Mouse (Mus musculus) MEL (cell line): ENCODE measurements around the gene Brip1. TPM values are rescaled to one million over a fixed set of nuclear protein-coding genes. Genes with fewer than 3 reads are reported as not detected.

Source experiments
- DNase-seq: peaks from one replicate; pipeline ENCODE4 v3.0.0; 2011; ENCODE audit warnings: low read depth, low spot score
- H3K27ac ChIP-seq: 2 replicates; pipeline ENCODE4 v1.5.1; 2012; ENCODE audit warnings: low read depth, mild to moderate bottlenecking, control low read depth, low read length, moderate library complexity; ENCODE audit not compliant: control insufficient read depth
- H3K27me3 ChIP-seq, 2 experiments: fragments of 150-350 bp in 1 of 2; sonication (generic) in 1 of 2; 2 replicates each; pipeline ENCODE4 v1.6.1; 2012; ENCODE audit warnings: low read length in 2 of 2, mild to moderate bottlenecking in 2 of 2, improper control_type of control experiment in 1 of 2, moderate library complexity in 1 of 2; ENCODE audit not compliant: insufficient read depth in 2 of 2, control insufficient read depth in 1 of 2
- H3K36me3 ChIP-seq, 2 experiments: 2 replicates each; pipeline ENCODE4 v1.6.1; 2012 to 2014; ENCODE audit warnings: low read length in 2 of 2, improper control_type of control experiment in 1 of 2, inconsistent platforms in 1 of 2, mild to moderate bottlenecking in 1 of 2; ENCODE audit not compliant: insufficient read depth in 2 of 2, control insufficient read depth in 1 of 2
- H3K4me1 ChIP-seq, 2 experiments: fragments of 150-350 bp in 1 of 2; sonication (generic) in 1 of 2; 2 replicates each; pipeline ENCODE4 v1.6.1; 2012; ENCODE audit warnings: low read length in 2 of 2, improper control_type of control experiment in 1 of 2, mild to moderate bottlenecking in 1 of 2; ENCODE audit not compliant: insufficient read depth in 2 of 2, control insufficient read depth in 1 of 2
- H3K4me3 ChIP-seq, 2 experiments: fragments of 150-350 bp in 1 of 2; sonication (generic) in 1 of 2; 2 replicates each; pipeline ENCODE4 v1.5.1; 2012; ENCODE audit warnings: low read depth in 2 of 2, low read length in 2 of 2, mild to moderate bottlenecking in 2 of 2, moderate library complexity in 2 of 2, control low read depth in 1 of 2, improper control_type of control experiment in 1 of 2; ENCODE audit not compliant: control insufficient read depth in 1 of 2, insufficient read depth in 1 of 2
- H3K79me2 ChIP-seq: 2 replicates; pipeline ENCODE4 v1.6.1; 2012; ENCODE audit warnings: mild to moderate bottlenecking, low read length, moderate library complexity; ENCODE audit not compliant: control insufficient read depth, poor library complexity, insufficient read depth
- H3K9ac ChIP-seq: 2 replicates; pipeline ENCODE4 v1.6.1; 2012; ENCODE audit warnings: low read depth, mild to moderate bottlenecking, control low read depth, low read length, moderate library complexity; ENCODE audit not compliant: control insufficient read depth, poor library complexity, severe bottlenecking
- H3K9me3 ChIP-seq: fragments of 150-350 bp; sonication (generic); replicated peaks from 2 replicates; pipeline ENCODE4 v1.6.1; 2012; ENCODE audit warnings: mild to moderate bottlenecking, low read length, improper control_type of control experiment, moderate library complexity; ENCODE audit not compliant: insufficient read depth
- CHD1 ChIP-seq: IDR thresholded peaks from 2 replicates; pipeline ENCODE4 v1.6.1; 2012; ENCODE audit warnings: low read depth, mild to moderate bottlenecking, inconsistent platforms, low read length, improper control_type of control experiment
- CHD2 ChIP-seq: IDR thresholded peaks from 2 replicates; pipeline ENCODE4 v1.6.1; 2011; ENCODE audit warnings: low read length, improper control_type of control experiment
- CTCF ChIP-seq, 3 experiments: IDR thresholded peaks in 2 of 3; conservative IDR thresholded peaks in 1 of 3; 2 replicates each; pipeline ENCODE4 v1.5.1; 2011 to 2012; ENCODE audit warnings: low read length in 3 of 3, low read depth in 2 of 3, mild to moderate bottlenecking in 2 of 3, improper control_type of control experiment in 1 of 3, inconsistent platforms in 1 of 3, mixed read lengths in 1 of 3, moderate library complexity in 1 of 3; ENCODE audit not compliant: control insufficient read depth in 1 of 3, insufficient read depth in 1 of 3, poor library complexity in 1 of 3, severe bottlenecking in 1 of 3
- E2F4 ChIP-seq: IDR thresholded peaks from 2 replicates; pipeline ENCODE4 v1.6.1; 2011; ENCODE audit warnings: low read depth, low read length, improper control_type of control experiment, borderline replicate concordance
- ELF1 ChIP-seq: IDR thresholded peaks from 2 replicates; pipeline ENCODE4 v1.6.1; 2014; ENCODE audit warnings: low read depth, mild to moderate bottlenecking, inconsistent platforms, low read length, improper control_type of control experiment, moderate library complexity
- GABPA ChIP-seq: IDR thresholded peaks from 2 replicates; pipeline ENCODE4 v1.6.1; 2012; ENCODE audit warnings: low read depth, mild to moderate bottlenecking, inconsistent platforms, low read length, improper control_type of control experiment, moderate library complexity
- JUND ChIP-seq: IDR thresholded peaks from 2 replicates; pipeline ENCODE4 v1.6.1; 2011; ENCODE audit warnings: low read depth, mild to moderate bottlenecking, improper control_type of control experiment, low read length
- KAT2A ChIP-seq: conservative IDR thresholded peaks from 2 replicates; pipeline ENCODE4 v1.6.1; 2012; ENCODE audit warnings: low read depth, low read length, improper control_type of control experiment, inconsistent platforms
- MAX ChIP-seq: IDR thresholded peaks from 2 replicates; pipeline ENCODE4 v1.6.1; 2011; ENCODE audit warnings: low read length, improper control_type of control experiment
- MAZ ChIP-seq: IDR thresholded peaks from 2 replicates; pipeline ENCODE4 v1.6.1; 2012; ENCODE audit warnings: low read depth, mild to moderate bottlenecking, inconsistent platforms, low read length, improper control_type of control experiment
- MXI1 ChIP-seq: IDR thresholded peaks from 2 replicates; pipeline ENCODE4 v1.6.1; 2011; ENCODE audit warnings: mild to moderate bottlenecking, low read depth, low read length, improper control_type of control experiment
- MYB ChIP-seq: IDR thresholded peaks from 2 replicates; pipeline ENCODE4 v1.6.1; 2011; ENCODE audit warnings: mild to moderate bottlenecking, low read depth, low read length, improper control_type of control experiment
- MYC ChIP-seq: IDR thresholded peaks from 2 replicates; pipeline ENCODE4 v1.6.1; 2011; ENCODE audit warnings: low read depth, mild to moderate bottlenecking, low read length, improper control_type of control experiment, moderate library complexity
- NELFE ChIP-seq: IDR thresholded peaks from 2 replicates; pipeline ENCODE4 v1.6.1; 2011; ENCODE audit warnings: low read depth, low read length, improper control_type of control experiment
- POLR2A ChIP-seq, 2 experiments: IDR thresholded peaks; 2 replicates each; pipeline ENCODE4 v1.6.1; 2011 to 2012; ENCODE audit warnings: low read length in 2 of 2, mild to moderate bottlenecking in 2 of 2, control low read depth in 1 of 2, improper control_type of control experiment in 1 of 2, low read depth in 1 of 2, moderate library complexity in 1 of 2; ENCODE audit not compliant: control insufficient read depth in 1 of 2, insufficient read depth in 1 of 2, poor library complexity in 1 of 2
- POLR2AphosphoS5 ChIP-seq: IDR thresholded peaks from 2 replicates; pipeline ENCODE4 v1.6.1; 2012; ENCODE audit warnings: low read depth, borderline replicate concordance, mild to moderate bottlenecking, inconsistent platforms, low read length, moderate library complexity, mixed read lengths
- RCOR1 ChIP-seq: IDR thresholded peaks from 2 replicates; pipeline ENCODE4 v1.6.1; 2012; ENCODE audit warnings: low read depth, mild to moderate bottlenecking, inconsistent platforms, low read length, improper control_type of control experiment
- SIN3A ChIP-seq: IDR thresholded peaks from 2 replicates; pipeline ENCODE4 v1.6.1; 2012; ENCODE audit warnings: low read length, improper control_type of control experiment, inconsistent platforms
- TAL1 ChIP-seq: IDR thresholded peaks from 2 replicates; pipeline ENCODE4 v1.6.1; 2012; ENCODE audit warnings: mild to moderate bottlenecking, inconsistent platforms, low read length, moderate library complexity, mixed read lengths
- UBTF ChIP-seq: IDR thresholded peaks from 2 replicates; pipeline ENCODE4 v1.6.1; 2012; ENCODE audit warnings: low read depth, mild to moderate bottlenecking, inconsistent platforms, low read length, improper control_type of control experiment, moderate library complexity, borderline replicate concordance; ENCODE audit not compliant: insufficient read depth
- USF2 ChIP-seq, 2 experiments: IDR thresholded peaks; 2 replicates each; pipeline ENCODE4 v1.6.1; 2011 to 2012; ENCODE audit warnings: improper control_type of control experiment in 2 of 2, low read length in 2 of 2, borderline replicate concordance in 1 of 2, inconsistent platforms in 1 of 2, low read depth in 1 of 2, mild to moderate bottlenecking in 1 of 2; ENCODE audit not compliant: insufficient read depth in 1 of 2
- ZC3H11A ChIP-seq: IDR thresholded peaks from 2 replicates; pipeline ENCODE4 v1.6.1; 2012; ENCODE audit warnings: low read depth, mild to moderate bottlenecking, inconsistent platforms, low read length, improper control_type of control experiment
- ZKSCAN1 ChIP-seq: IDR thresholded peaks from 2 replicates; pipeline ENCODE4 v1.6.1; 2012; ENCODE audit warnings: low read depth, mild to moderate bottlenecking, inconsistent platforms, low read length, improper control_type of control experiment, moderate library complexity
- ZMIZ1 ChIP-seq: IDR thresholded peaks from 2 replicates; pipeline ENCODE4 v1.6.1; 2012; ENCODE audit warnings: low read depth, mild to moderate bottlenecking, inconsistent platforms, low read length, improper control_type of control experiment, moderate library complexity
- ZNF384 ChIP-seq: IDR thresholded peaks from 2 replicates; pipeline ENCODE4 v1.6.1; 2012; ENCODE audit warnings: low read depth, mild to moderate bottlenecking, inconsistent platforms, low read length, improper control_type of control experiment
- polyA plus RNA-seq, 2 experiments: library from polyadenylated mRNA; stranded (reverse) in 1 of 2; unstranded in 1 of 2; fragments of >175 nt in 1 of 2; fragments of >200 nt in 1 of 2; gene quantifications; 2 replicates each; pipeline versions ENCODE4 v1.2.1 to v1.2.4; 2012; ENCODE audit warnings: low replicate concordance in 2 of 2, low read depth in 1 of 2; ENCODE audit not compliant: insufficient read length in 2 of 2, insufficient read depth in 1 of 2, missing spikeins in 1 of 2
- total RNA-seq: library from RNA; depleted of rRNA; stranded (reverse); fragments of 300-350 nt; gene quantifications from 2 replicates; pipeline ENCODE4 v1.2.3, GENCODE M21; 2012

The Brip1 gene
- total and polyA plus RNA-seq, 3 experiments: 13.4 to 20.9 (median 14.9) TPM

DNA sequence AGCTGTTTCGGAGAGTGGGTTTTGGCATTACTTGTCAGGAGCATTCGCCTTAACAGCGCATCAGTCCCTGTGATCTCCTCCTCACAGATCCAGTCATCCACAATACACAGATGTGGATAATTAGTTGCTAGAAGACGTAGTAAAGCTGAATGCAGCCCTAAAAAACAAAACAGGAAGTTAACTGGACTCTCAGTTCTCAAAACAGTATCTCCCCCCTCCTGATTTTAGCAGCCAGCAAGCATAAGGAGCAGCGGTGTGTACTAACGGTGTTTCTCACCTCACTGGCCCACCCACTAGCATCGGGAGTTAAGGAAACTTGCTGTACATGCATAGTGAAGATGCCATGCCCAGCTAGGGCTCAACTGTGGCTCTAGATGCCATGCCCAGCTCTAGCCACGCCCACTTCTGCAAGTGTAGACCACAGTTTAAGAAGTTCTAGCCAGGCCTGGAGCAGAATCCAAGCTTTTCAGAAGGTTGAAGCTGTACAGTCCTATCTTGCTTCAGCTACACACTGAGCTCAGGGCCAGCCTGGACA lies 25.7 kb upstream of the Brip1 start:
- H3K27ac ChIP-seq: no peak overlapping the region
- H3K9me3 ChIP-seq: no peaks in the 10 kb centered on the region
- no peaks in the 10 kb centered on the region for H3K27me3 ChIP-seq
- H3K4me3 ChIP-seq: no peak overlapping the region
- H3K4me1 ChIP-seq: no peaks in the 10 kb centered on the region
- TF ChIP-seq MAX: no peak
- no peak for TF ChIP-seq ZNF384
- no peak for TF ChIP-seq USF2 (IDR thresholded peaks at IDR 0.05; ENCODE audit: borderline replicate concordance in 1 of 2, insufficient read depth in 1 of 2, low read depth in 1 of 2, low read length in 2 of 2)
- DNase-seq: no peak
- H3K36me3 ChIP-seq: peaks cover 0 to 59% of the 10 kb centered on the region in 2 experiments; a peak in 2 of 4 replicates
- no peak overlapping the region for H3K9ac ChIP-seq
- no peaks in the 10 kb centered on the region for H3K79me2 ChIP-seq

GRCm38 (mm10) chr11:86225761-86226160 lies 24.8 kb upstream of the Brip1 start:
- Histone ChIP-seq H3K27ac (no peak overlapping the region), H3K4me3 (no peak overlapping the region), H3K27me3 (no peaks in the 10 kb centered on the region), H3K9ac (no peak overlapping the region), H3K79me2 (no peaks in the 10 kb centered on the region), H3K36me3 (peaks cover 0 to 62% of the 10 kb centered on the region in 2 experiments; a peak in 2 of 4 replicates), H3K4me1 (no peaks in the 10 kb centered on the region), H3K9me3 (no peaks in the 10 kb centered on the region)
- no peak for DNase-seq
- no peak for TF ChIP-seq ELF1
- TF ChIP-seq ZKSCAN1: no peak
- no peak for TF ChIP-seq POLR2AphosphoS5
- no peak for TF ChIP-seq ZMIZ1
- TF ChIP-seq CHD2: no peak
- no peak for TF ChIP-seq SIN3A
- TF ChIP-seq MYC: no peak

DNA sequence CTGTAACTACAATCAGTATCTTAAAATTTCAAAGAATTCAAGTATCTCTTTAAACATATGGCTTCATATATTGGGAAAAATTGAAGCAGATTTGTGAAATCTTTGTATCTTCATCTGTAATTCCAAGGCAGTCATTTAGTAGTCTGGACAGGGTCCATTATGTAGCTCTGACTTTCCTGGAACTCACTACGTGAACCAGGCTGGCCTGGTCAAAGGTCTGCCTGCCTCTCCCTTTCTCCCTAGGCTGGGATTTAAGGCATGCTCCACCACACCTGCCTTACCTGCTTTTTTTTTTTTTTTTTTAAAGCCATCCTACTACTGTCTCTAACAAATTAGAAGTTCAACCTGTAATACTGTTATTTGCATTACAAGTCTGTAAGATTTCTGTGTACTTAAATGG lies 10.8 kb upstream of the Brip1 start:
- Histone ChIP-seq H3K27me3 (no peaks in the 10 kb centered on the region), H3K4me3 (no peak overlapping the region), H3K4me1 (peaks cover 5 to 14% of the 10 kb centered on the region in 2 experiments), H3K36me3 (peaks cover 24 to 62% of the 10 kb centered on the region in 2 experiments), H3K27ac (no peak overlapping the region), H3K9me3 (no peaks in the 10 kb centered on the region), H3K79me2 (peaks cover 6% of the 10 kb centered on the region; the same call in 1 of the 2 replicates), H3K9ac (no peak overlapping the region)
- DNase-seq: no peak
- no peak for TF ChIP-seq KAT2A
- TF ChIP-seq RCOR1: no peak
- no peak for TF ChIP-seq MXI1
- no peak for TF ChIP-seq CTCF (IDR thresholded peaks at IDR 0.05 in 2 of 3, conservative IDR thresholded peaks at IDR 0.05 in 1 of 3; ENCODE audit: control insufficient read depth in 1 of 3, insufficient read depth in 1 of 3, low read depth in 2 of 3, low read length in 3 of 3, poor library complexity in 1 of 3, severe bottlenecking in 1 of 3)
- TF ChIP-seq ZMIZ1: no peak
- no peak for TF ChIP-seq MAZ
- TF ChIP-seq JUND: no peak
- no peak for TF ChIP-seq MYC
- TF ChIP-seq CHD1: no peak
- TF ChIP-seq TAL1: no peak
- no peak for TF ChIP-seq GABPA
- TF ChIP-seq POLR2A (IDR thresholded peaks at IDR 0.05; ENCODE audit: control insufficient read depth in 1 of 2, insufficient read depth in 1 of 2, low read depth in 1 of 2, low read length in 2 of 2, poor library complexity in 1 of 2): no peak
- no peak for TF ChIP-seq ELF1
- TF ChIP-seq UBTF: no peak
- no peak for TF ChIP-seq POLR2AphosphoS5
- TF ChIP-seq NELFE: no peak
- no peak for TF ChIP-seq ZC3H11A
- TF ChIP-seq ZNF384: no peak
- TF ChIP-seq MYB: no peak
- no peak for TF ChIP-seq E2F4
